Mouse (Mus musculus) naive thymus-derived CD4-positive, alpha-beta T cell, adult 2 months (primary cell): ENCODE measurements around the gene Ptgis.
"Not testable (repeated sequence)": the region's sequence is repeated elsewhere in the genome, so short reads cannot be mapped to it uniquely, and the experiment has no call there.

Experiments used
- DNase-seq: peaks from one replicate; pipeline ENCODE4 v3.0.0-alpha.2; 2011; ENCODE audit warnings: low read depth

Gene Ptgis

GRCm38 (mm10) chr2:167232132-167233008 lies 8.0 kb downstream of the Ptgis start:
- DNase-seq = no peak

GRCm38 (mm10) chr2:167230554-167230953 lies 9.8 kb downstream of the Ptgis start:
- no peak for DNase-seq

- DNase-seq = no peak
Observed at GRCm38 (mm10) chr2:167224937-167225336, 15.5 kb downstream of the Ptgis start.

GRCm38 (mm10) chr2:167224194-167224593 lies 16.2 kb downstream of the Ptgis start:
- DNase-seq = no peak

GRCm38 (mm10) chr2:167222152-167222551 lies 18.3 kb downstream of the Ptgis start:
- peak; percentile 64 for DNase-seq

GRCm38 (mm10) chr2:167221159-167221845 lies 19.1 kb downstream of the Ptgis start:
- no peak for DNase-seq

- DNase-seq = no peak
Observed at GRCm38 (mm10) chr2:167220736-167221135, 19.7 kb downstream of the Ptgis start.

- peak; percentile 78 for DNase-seq
Observed at GRCm38 (mm10) chr2:167219154-167219775, 21.1 kb downstream of the Ptgis start.

- DNase-seq = no peak
Observed at GRCm38 (mm10) chr2:167213666-167214065, 26.7 kb downstream of the Ptgis start.

- DNase-seq = peak; percentile 23
Observed at GRCm38 (mm10) chr2:167213076-167213475, 27.3 kb downstream of the Ptgis start.

GRCm38 (mm10) chr2:167212551-167212950 lies 27.9 kb downstream of the Ptgis start:
- no peak for DNase-seq

- DNase-seq = no peak
Observed at GRCm38 (mm10) chr2:167212089-167212488, 28.3 kb downstream of the Ptgis start.

- no peak for DNase-seq
Observed at GRCm38 (mm10) chr2:167209900-167210299, 30.5 kb downstream of the Ptgis start.

GRCm38 (mm10) chr2:167208984-167209383 lies 31.4 kb downstream of the Ptgis start:
- DNase-seq = no peak

GRCm38 (mm10) chr2:167205918-167206629 lies 34.3 kb downstream of the Ptgis start:
- no peak for DNase-seq

- not testable (repeated sequence) for DNase-seq
Observed at GRCm38 (mm10) chr2:167204686-167205085, 35.7 kb downstream of the Ptgis start.

- peak; percentile 35 for DNase-seq
Observed at GRCm38 (mm10) chr2:167203505-167204166, 36.8 kb downstream of the Ptgis start.

- DNase-seq = peak; percentile 15
Observed at GRCm38 (mm10) chr2:167201463-167202291, 38.7 kb downstream of the Ptgis start.

GRCm38 (mm10) chr2:167198660-167199427 lies 41.6 kb downstream of the Ptgis start:
- no peak for DNase-seq

- DNase-seq = no peak
Observed at GRCm38 (mm10) chr2:167193361-167193760, 47.0 kb downstream of the Ptgis start.
